Mouse (Mus musculus): ENCODE data around the gene March9. TPM values are rescaled to one million over a fixed set of nuclear protein-coding genes. Genes with fewer than 3 reads are reported as not detected.

The March9 gene
- polyA plus RNA-seq, 2 experiments = 0.07 TPM; not detected in 1

DNA sequence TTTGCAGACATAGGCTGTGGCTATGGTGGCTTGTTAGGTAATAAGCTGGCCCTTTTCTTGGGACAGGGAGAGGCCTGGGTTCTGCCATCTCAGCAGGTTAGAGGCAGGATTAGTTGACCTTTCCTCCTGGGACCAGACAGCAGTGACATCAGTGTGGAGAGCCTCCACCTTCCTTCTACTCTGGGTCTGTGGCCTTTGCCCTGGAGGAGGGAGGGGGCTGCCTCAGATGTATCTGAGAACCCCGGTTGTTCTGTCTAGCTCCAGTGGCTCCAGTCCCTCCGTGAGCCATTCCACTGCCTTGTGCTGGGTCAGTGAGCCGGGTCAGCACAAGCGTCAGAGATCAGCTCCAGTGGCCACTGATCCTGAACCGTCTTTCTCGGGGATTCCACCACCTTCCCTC lies 16.8 kb downstream of the March9 start:
- DNase-seq (ENCODE audit: low read depth in 3 of 3, low spot score in 3 of 3) (no peak), ATAC-seq (ENCODE audit: insufficient read depth) (no peak)
- TF ChIP-seq CTCF (IDR thresholded peaks at IDR 0.05; ENCODE audit: low read depth) = no peak
- TF ChIP-seq EP300 (IDR thresholded peaks at IDR 0.05; ENCODE audit: low read depth) = no peak
- Histone ChIP-seq H3K4me3 (ENCODE audit: insufficient read depth in 1 of 2, low read depth in 2 of 2, low read length in 2 of 2) (no peak overlapping the region), H3K36me3 (replicated peaks; ENCODE audit: control insufficient read depth, insufficient read depth, low read depth) (no peaks in the 10 kb centered on the region; the same call in 1 of the 2 replicates), H3K9ac (replicated peaks) (no peak overlapping the region), H3K9me3 (ENCODE audit: control insufficient read depth, low read length) (no peaks in the 10 kb centered on the region), H3K27ac (no peak overlapping the region), H3K4me2 (ENCODE audit: low read depth) (no peak overlapping the region), H3K27me3 (ENCODE audit: control insufficient read depth, insufficient read depth, low read length) (peaks cover 26% of the 10 kb centered on the region), H3K4me1 (replicated peaks; ENCODE audit: control insufficient read depth in 2 of 2, insufficient read depth in 2 of 2, low read length in 1 of 2) (peaks cover 0 to 7% of the 10 kb centered on the region in 2 experiments; a peak in 3 of 4 replicates)
- 83% methylated on average over 6 of the region's 6 CpGs for WGBS (ENCODE audit: insufficient replicate concordance)

DNA sequence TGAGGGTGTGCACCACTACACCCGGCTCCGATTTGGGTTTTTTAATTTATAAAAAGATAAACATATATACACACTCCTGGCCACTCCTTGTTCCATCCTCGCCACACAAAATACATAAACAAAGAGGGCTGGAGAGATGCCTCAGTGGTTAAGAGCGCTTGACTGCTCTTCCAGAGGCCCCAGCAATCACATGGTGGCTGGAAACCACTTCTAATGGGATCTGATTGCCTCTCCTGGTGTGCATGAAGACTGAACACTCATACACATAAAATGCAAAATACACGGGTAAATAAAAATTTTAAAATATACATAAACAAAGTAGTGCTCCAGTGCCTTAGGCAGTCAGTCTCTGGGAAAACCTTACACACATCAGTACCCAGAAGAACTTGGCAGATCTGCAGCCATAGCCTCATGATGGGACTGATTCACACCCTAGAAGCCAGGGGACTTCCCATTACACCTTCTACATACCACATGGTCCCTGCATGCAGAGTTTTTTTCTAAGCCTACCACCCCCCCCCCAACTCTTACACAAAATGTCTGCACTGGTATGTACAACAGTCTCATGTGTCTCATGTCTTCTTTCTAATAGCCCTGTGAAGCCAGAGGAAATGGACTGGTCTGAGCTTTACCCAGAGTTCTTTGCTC lies 17.4 kb downstream of the March9 start:
- Histone ChIP-seq H3K27ac (no peak overlapping the region), H3K4me3 (ENCODE audit: insufficient read depth in 1 of 2, low read depth in 2 of 2, low read length in 2 of 2) (peak overlapping the region; percentile 60 to 66), H3K9me3 (ENCODE audit: control insufficient read depth, low read length) (no peaks in the 10 kb centered on the region), H3K27me3 (ENCODE audit: control insufficient read depth, insufficient read depth, low read length) (peaks cover 20% of the 10 kb centered on the region), H3K4me1 (replicated peaks; ENCODE audit: control insufficient read depth in 2 of 2, insufficient read depth in 2 of 2, low read length in 1 of 2) (peaks cover 0 to 7% of the 10 kb centered on the region in 2 experiments; a peak in 3 of 4 replicates), H3K4me2 (ENCODE audit: low read depth) (peak overlapping the region; percentile 89), H3K36me3 (replicated peaks; ENCODE audit: control insufficient read depth, insufficient read depth, low read depth) (no peaks in the 10 kb centered on the region; the same call in 1 of the 2 replicates), H3K9ac (replicated peaks) (peak overlapping the region; percentile 14)
- WGBS (ENCODE audit: insufficient replicate concordance) = 9% methylated on average over 5 of the region's 5 CpGs
- ATAC-seq (ENCODE audit: insufficient read depth) = no peak
- no peak for DNase-seq (ENCODE audit: low read depth in 3 of 3, low spot score in 3 of 3)
- no peak for TF ChIP-seq EP300 (IDR thresholded peaks at IDR 0.05; ENCODE audit: low read depth)
- TF ChIP-seq CTCF (IDR thresholded peaks at IDR 0.05; ENCODE audit: low read depth) = no peak

DNA sequence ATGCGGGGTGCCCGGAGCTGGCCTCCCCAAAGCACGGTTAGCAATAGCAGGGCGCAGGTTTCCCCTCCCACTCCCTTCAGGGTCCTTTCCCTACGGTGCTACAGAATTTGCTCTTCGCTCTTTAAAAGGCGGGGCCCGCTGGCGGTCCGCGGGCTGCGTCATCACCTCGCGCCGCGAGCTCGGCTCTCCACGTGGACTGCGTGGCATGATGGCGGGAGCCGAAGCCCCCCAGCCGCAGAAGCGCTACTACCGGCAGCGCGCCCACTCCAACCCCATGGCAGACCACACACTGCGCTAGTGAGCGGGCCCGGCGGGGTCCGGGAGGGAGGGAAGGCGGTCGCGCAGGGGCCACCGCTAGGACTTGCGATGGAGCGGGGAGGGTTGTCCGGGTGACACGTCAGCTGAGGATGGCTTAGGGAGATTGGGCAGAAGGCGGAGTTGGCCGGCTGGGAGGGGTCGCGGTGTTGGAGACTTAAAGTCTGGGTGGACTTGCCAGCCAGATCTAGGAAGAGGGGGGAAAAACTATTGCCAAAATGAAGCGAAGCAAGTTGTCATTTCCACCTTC lies 18.1 kb downstream of the March9 start:
- Histone ChIP-seq H3K27ac (no peak overlapping the region), H3K4me3 (ENCODE audit: insufficient read depth in 1 of 2, low read depth in 2 of 2, low read length in 2 of 2) (peak overlapping the region; percentile 60 to 66), H3K9me3 (ENCODE audit: control insufficient read depth, low read length) (no peaks in the 10 kb centered on the region), H3K27me3 (ENCODE audit: control insufficient read depth, insufficient read depth, low read length) (peaks cover 20% of the 10 kb centered on the region), H3K4me2 (ENCODE audit: low read depth) (peak overlapping the region; percentile 89), H3K9ac (replicated peaks) (peak overlapping the region; percentile 50), H3K4me1 (replicated peaks; ENCODE audit: control insufficient read depth in 2 of 2, insufficient read depth in 2 of 2, low read length in 1 of 2) (peaks cover 0 to 7% of the 10 kb centered on the region in 2 experiments; a peak in 3 of 4 replicates), H3K36me3 (replicated peaks; ENCODE audit: control insufficient read depth, insufficient read depth, low read depth) (no peaks in the 10 kb centered on the region; the same call in 1 of the 2 replicates)
- DNase-seq (ENCODE audit: low read depth in 3 of 3, low spot score in 3 of 3) = peak; percentile 54 to 60 (median 54)
- ATAC-seq (ENCODE audit: insufficient read depth) = peak; percentile 82
- TF ChIP-seq EP300 (IDR thresholded peaks at IDR 0.05; ENCODE audit: low read depth) (no peak), CTCF (IDR thresholded peaks at IDR 0.05; ENCODE audit: low read depth) (no peak)
- under 1% methylated on average over 44 of the region's 44 CpGs for WGBS (ENCODE audit: insufficient replicate concordance)

DNA sequence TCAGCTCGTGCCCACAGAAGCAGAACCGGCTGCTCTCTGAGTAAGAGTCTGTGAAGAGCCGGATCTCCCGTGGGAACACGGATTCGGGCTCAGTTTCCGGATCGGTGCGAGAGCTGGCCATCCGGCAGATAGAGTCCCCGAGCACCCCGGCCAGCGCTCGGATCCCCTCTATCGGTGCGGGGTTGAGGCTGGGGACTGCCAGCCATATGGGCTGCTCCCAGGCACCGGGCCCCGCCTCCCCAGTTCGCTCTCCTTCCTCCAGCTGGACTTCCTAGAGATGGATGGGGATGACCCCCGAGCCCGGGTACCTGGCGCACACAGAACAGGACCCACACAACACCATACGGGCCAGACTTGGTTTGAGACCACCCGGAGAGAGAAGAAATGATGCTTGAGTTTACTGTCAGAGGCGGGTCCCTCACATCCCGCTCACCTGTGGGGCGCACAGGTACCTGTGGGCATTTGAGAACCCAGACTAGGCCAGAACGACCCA lies 18.7 kb downstream of the March9 start, which contains the start of the genes Mettl1 and Eef1akmt3:
Mettl1 (plus strand) TSS at position 141 of the 493 bp plus-strand sequence.
Eef1akmt3 (minus strand) TSS at position 240 of the 493 bp plus-strand sequence.
- H3K4me3 ChIP-seq (ENCODE audit: insufficient read depth in 1 of 2, low read depth in 2 of 2, low read length in 2 of 2) = peak within 1 kb of the TSS; percentile 60 to 66
- ATAC-seq (ENCODE audit: insufficient read depth) = peak; percentile 25
- WGBS (ENCODE audit: insufficient replicate concordance) = 0% methylated on average over 28 of the region's 28 CpGs
- H3K4me1 ChIP-seq (replicated peaks; ENCODE audit: control insufficient read depth in 2 of 2, insufficient read depth in 2 of 2, low read length in 1 of 2) = peaks cover 0 to 7% of the 10 kb centered on the region in 2 experiments; a peak in 3 of 4 replicates
- H3K9me3 ChIP-seq (ENCODE audit: control insufficient read depth, low read length) = no peaks in the 10 kb centered on the region
- H3K36me3 ChIP-seq (replicated peaks; ENCODE audit: control insufficient read depth, insufficient read depth, low read depth) = no peaks in the 10 kb centered on the region; the same call in 1 of the 2 replicates
- no peak within 1 kb of the TSS for H3K27ac ChIP-seq
- H3K4me2 ChIP-seq (ENCODE audit: low read depth) = peak within 1 kb of the TSS; percentile 89
- TF ChIP-seq EP300 (IDR thresholded peaks at IDR 0.05; ENCODE audit: low read depth) (no peak), CTCF (IDR thresholded peaks at IDR 0.05; ENCODE audit: low read depth) (no peak)
- H3K27me3 ChIP-seq (ENCODE audit: control insufficient read depth, insufficient read depth, low read length) = peaks cover 20% of the 10 kb centered on the region
- no peak for DNase-seq (ENCODE audit: low read depth in 3 of 3, low spot score in 3 of 3)
- H3K9ac ChIP-seq (replicated peaks) = peak within 1 kb of the TSS; percentile 50
